Mouse (Mus musculus) regulatory T cell (primary cell): ENCODE measurements at regions not wholly inside any gene's neighbourhood (a gene's known extent, or its start where the extent isn't known, plus 50 kb on each side); places are given as distances from the start of the nearest gene placed in this dataset.

Experiments used
- in situ Hi-C: fragments of 300-600 bp; cut with MboI, MseI; formaldehyde crosslinking; loops from one replicate; pipeline ENCODE4 v1.15.1; 2025; ENCODE audit warnings: high pct_unique_total_duplicates

DNA sequence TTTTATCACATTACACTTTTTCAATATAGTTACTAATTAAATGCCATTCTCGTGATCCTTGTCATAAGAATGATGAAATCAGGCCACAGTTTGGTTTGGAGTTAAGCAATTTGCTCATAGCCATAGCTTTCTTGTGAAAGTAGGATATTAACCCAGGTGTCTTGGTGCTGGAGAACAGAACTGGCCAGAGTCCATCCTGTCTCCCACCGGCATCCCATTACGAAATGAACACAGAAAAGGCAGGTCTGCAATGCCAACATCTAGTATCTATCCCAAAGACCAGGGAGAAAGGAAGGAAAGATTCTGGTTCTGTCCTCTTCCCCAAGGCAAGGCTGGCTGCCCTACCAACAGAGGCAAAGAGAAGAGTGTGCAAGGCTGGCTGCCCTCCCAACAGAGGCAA is 61.6 kb upstream of the Avpr1a start:
- in situ Hi-C loops: no loop called here

DNA sequence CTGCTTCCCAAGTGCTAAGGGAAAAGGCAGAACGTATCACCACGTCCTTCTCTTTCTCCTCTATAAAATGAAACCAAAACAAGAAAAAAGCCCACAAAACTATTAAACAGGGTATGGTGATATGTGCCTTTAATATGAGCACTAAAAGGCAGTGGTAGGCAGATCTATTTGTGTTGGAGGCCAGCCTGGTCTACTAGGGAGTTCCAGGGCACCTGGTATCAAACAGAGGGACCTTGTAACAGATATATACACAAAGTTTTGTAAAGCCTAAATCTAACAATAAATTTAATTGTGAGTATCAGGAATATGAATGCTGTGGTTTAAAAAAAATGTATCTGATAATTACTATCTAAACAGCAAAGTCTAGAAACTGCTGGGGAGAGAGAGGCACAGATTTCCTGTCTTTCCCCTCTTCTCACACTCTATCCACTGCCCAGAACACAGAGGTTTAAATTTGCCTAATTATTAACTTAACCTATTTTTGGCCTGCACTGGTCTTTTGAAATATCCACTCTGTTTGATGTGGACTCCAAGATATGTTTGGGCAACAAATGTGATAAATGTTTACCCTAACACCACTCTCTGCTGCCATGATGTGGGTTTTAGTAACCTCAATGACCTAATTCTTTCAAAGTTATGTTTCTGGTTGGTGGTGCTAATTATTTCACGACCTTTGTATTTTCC is 68.5 kb upstream of the Avpr1a start:
- in situ Hi-C loops: no loop called here

DNA sequence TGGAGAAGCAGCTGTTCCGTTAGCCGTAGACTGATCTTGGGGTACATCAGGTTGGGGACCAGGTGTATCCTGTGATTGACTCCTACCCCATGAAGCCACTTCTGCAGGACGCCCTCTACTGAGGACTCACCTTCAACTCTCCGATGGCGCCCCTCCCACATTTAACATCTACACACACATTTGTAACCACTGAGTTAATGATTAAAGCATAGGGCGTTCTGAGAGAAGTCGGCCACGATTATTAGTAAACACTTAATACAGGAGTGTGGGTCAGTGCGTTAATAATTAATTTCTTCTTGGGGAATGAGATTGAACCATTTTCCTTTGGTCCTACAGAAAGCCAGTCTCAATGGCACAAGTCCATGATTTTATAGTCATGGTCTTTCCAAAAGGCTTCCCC is 105.0 kb upstream of the Avpr1a start:
- in situ Hi-C loops: no loop called here

DNA sequence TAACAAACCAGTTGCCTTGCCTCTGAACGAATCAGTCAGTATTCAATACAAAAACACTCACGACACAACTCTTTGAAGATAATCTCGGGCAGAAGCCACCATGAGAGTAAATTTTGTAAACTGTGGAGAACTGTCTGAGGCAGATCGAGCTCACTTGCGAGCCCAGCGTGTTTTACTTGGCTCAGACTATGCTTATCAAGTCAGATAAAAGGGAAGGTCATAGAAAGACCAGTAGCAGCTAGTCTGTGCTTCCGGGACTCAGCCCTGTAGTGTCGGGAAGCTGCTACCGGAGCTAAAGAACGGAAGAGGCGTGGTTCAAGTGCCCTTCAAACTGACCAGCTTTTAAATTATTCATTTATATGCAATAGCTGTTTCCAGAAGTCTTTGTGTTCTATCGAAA is 105.9 kb upstream of the Avpr1a start:
- in situ Hi-C loops: no loop called here

DNA sequence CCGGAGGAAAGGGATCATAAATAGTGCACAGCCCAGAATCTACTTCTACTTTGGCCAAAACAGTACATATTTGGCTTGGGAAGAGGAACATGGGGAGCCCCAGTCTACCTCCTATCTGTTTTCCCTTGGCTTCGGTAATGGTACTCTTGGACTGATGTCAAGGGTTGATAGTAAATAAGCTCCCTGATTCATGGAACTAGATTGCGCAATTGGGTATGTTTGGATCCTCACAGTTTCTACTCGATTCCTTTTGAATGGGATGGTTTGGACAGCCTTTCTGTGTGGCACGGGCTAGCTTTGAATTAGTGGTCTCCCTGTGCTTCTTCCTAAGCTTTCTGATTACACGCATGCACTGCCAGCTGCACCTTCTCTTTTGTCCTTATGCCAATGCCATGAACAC is 121.4 kb upstream of the Avpr1a start:
- in situ Hi-C loops: no loop called here

DNA sequence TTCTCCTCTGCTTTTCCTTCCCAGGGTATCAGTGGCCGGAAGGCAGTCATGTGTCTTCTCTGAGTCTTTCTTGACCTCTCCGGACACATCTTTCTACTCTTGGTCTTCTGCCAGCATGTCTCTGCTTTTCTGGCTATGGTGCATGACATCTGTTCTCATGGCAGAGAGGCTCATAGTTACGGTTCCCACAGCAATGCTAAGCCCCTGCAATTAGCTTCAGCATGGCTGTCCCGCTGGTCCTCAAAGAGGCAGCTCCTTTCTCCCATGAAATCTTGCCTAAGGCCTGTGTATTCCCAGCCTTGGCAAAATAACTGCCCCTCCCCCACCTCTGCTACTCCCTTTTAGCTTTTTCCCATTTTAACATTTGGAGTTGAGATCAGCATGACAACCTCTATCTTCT is 129.4 kb upstream of the Avpr1a start:
- in situ Hi-C loops: no loop called here

DNA sequence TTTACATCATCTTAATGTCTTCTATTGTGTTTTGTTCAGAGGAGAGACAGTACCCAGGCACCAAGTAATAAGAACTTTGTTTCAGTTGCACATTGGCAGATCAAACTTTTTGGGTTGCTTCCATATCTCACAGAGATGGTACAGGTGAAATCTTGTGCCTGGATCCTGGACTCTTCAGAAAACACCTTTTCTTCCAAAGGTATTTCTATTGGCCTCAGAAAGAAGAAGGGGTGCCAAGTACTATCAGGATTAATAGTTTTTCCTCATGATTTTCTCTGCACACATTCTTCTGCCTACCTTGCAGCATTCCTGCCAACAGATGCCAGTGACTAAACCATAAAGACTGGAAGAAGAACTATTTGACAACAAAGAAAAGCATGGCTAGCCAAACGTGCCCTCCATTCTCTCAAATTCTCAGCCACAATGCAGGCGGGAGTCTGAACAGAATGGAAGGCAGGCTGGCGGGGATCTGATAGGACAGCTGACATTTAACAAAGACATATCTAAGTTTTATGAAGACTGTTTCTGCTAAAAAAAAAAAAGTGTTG is 137.6 kb upstream of the Avpr1a start:
- in situ Hi-C loops: no loop called here

DNA sequence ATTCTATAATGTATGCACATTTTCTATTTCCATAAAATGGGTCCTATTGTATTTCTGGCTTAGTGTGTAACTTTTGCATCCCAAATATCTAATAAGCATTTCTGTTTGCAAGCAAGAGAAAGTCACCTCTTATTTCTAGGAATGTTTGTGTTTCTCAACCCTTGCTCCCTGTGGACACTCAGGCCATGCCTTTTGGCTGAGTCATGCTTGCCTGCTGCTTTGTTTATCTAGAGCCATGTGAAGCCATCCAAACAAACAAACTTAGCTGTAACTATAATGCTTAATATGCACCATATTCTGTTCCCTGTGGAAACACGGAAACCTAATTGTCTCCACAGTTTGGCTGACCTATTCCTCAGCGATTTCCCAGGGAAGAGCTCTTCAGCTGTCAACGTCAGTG is 139.6 kb upstream of the Avpr1a start:
- in situ Hi-C loops: no loop called here

DNA sequence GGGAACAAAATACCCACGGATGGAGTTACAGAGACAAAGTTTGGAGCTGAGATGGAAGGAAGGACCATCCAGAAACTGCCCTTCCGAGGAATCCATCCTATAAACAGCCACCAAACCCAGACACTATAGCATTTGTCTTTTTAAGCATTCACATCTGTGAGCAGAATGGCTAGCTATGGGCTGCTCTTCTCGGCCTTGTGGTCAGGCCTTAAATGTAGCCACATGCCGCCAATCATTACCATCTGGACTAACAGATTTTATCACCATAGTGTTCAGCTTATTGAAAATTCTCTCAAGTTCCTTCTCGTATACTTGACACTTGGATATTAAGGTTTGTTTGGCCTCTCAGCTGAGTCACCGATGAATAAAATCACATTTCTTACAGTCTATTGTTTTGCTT is 146.0 kb upstream of the Avpr1a start:
- in situ Hi-C loops: no loop called here

DNA sequence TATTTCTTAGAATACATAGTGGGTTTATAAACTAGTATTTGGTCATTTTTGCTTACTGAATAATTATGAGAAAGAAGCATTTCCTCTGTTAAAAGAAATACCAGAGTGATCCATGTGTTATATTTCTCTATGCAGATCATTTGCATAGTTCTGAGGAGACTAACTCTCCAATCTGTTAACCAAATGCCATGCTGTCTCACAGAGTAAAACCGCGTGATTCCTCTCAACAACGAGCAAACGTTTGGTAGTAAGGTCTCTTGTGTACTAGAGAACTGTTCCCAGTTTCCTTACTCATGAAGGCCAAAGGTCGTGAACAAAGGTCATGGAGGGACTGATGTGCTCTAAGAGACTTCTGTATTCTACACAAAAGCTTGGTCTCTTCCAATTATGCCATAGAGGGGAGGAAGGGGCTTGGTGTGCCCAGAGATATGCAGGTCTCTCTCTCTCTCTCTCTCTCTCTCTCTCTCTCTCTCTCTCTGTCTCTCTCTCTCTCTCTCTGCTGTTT is 152.3 kb upstream of the Avpr1a start:
- in situ Hi-C loops: no loop called here

DNA sequence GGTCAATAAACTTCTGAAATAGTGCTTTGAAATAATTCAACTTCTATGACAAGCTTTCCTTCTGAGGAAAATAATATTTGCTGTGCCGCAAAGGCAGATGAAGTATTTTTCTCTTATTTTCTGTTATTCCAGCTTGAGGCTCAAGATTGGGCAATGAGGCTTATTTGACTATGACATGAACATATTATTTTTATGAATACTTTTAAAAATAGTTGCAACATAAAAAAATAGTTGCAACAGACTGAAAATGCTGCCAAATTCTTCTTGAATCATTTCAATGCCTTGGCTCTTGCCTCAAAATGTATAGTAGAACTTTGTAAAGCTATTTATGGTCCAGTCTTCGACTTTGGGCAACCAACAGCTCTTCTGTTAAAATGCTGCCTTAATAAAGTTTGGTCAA is 156.7 kb upstream of the Avpr1a start:
- in situ Hi-C loops: no loop called here

DNA sequence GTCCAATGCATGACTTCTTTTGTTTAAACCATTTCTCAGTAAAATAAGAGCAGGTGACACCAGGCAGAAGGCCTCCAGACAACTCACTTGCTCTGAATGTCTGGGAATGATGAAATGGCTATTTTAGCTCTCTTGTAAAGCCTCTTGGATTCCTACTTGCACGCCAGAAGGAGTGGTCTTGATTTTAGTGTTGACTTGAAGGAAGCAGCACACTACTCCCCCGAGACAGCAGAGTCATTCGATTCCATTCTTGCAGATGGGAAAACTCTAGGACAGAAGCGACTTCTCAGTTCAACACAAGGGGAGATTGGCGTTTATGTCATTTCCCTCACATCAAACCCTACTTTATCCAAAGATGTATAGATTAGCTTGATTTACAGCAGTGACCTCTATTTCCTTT is 157.2 kb upstream of the Avpr1a start:
- in situ Hi-C loops: no loop called here

DNA sequence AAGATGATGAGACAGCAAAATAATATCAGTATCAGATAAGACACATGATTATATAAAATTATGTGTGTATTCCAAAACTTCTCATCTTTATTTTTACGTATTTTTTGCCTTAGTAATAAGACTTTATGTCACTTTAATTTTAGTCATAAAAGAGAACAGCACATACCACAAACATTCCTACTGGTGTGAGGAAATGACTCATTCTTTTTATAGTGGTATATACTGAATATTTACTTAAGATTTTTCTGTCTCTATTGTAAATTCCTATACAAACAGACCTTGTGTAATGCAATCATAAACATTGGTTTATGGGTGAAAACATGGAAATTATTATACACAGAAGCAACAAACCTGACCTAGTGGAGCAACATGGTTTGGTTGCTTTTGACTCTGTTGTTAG is 173.4 kb upstream of the Avpr1a start:
- in situ Hi-C loops: loop anchor here (10.0 kb wide), 1 partner anchor 1190 kb away; no protein-coding TSS in a partner anchor

DNA sequence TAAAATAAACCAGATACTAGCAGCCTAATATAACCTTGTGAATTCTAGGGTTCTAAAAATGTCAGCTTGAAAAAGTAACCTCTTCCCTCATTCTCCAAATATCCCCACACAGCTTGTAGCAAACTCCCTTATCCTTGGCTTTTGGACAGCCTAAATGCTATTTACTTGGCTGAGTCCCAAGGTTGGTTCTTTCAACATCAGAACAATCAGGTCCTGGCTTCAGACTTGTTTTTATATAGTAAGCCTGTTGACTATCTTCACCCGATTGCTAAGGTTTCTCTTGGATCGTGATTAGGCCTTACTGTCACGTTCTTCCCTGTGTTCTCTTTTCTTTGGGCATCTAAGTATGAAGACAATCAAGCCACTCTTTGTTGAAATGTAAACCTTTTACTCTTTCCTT is 174.1 kb upstream of the Avpr1a start:
- in situ Hi-C loops: loop anchor here (10.0 kb wide), 1 partner anchor 1189 kb away; no protein-coding TSS in a partner anchor

DNA sequence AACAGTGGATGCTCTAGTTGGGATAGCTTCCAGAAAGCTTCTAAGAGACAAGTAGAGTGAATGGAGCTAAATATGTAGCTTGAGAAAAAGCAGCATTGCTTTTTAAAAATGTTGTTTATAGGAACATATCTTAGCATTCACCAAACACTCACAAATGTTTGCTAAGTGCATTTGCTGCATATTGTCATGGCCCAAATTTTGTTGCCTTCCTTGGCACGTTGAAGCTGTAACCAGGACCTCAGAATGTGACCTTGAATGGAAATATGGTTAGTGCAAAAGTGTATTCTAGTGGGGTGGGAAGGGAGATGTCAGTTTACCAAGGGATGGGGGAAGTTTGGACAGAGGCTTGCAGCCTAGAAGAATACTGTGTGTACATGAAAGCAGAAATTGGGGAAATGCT is 166.9 kb upstream of the Rxylt1 start:
- in situ Hi-C loops: no loop called here

DNA sequence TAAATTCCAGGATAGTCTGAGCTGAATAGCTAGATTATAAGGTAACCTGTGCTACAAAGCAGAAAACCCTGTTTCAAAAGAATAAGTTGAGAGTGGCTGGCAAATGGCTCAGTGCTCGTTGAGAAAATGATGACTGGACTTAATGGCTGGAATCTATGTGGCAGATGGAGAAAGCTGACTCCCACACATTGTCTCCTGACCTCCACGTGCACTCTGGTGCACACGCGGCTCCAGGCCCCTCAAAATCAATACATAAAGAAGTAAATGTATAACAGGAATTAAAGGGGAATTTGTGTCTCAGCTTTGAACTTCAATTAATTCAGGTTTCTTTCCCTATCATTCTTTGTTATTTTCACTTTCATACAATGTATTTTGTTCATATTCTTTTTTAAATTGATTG is 162.2 kb upstream of the Rxylt1 start:
- in situ Hi-C loops: no loop called here

DNA sequence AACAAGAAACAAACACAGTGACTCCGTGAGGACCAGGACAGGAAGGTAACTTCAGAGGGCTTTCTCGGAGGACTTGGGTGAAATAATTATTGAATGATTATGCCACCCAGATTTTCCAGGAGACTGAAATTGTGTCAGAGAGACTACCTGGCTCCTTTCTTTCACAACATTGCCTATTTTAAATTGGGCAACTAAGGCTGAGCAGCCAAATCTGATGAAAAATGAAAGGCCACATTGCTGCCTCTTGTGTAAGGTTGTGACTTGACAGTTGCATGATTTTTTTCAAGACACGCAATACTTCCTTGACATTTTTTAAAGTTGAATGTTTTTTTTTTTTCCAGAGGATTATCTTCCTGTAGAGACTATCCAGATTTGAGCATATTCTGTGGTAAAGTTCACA is 161.5 kb upstream of the Rxylt1 start:
- in situ Hi-C loops: no loop called here

DNA sequence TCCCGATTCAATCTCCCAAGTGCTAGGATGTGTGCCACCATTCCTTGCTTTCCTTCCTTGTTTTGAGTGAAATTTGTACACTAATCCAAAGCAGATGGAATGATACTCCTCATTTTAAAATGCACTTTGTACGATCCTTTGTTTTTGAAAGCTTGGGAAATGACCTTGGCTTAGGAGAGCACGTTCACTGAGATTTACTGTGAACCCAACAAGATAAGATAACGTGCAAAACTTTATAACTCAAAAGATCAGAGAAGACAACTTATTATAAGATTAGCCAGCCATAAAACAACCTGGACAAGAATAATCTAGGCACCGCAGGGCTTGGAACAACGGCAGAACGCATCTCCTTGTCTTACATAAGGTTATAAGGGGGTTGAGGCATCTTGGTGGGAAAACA is 134.6 kb upstream of the Rxylt1 start:
- in situ Hi-C loops: no loop called here

DNA sequence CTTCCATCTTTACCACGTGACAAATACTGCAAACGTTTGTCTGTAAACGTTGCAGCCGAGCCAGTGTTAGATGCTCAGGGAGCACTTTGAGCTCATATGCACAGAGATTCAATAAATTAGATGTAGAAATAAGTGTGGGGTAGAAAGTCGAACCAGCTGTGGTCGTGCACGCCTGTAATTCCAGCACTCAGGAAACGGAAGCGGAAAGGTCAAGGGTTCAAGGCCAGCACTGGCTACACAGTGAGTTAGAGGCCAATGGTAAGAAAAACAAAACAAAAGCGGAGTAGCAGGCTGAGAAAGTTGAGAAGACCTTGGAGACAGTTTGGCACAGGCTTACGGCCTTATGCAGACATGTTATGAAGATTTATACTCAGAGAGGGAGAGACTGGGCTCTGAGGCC is 133.6 kb upstream of the Rxylt1 start:
- in situ Hi-C loops: no loop called here

DNA sequence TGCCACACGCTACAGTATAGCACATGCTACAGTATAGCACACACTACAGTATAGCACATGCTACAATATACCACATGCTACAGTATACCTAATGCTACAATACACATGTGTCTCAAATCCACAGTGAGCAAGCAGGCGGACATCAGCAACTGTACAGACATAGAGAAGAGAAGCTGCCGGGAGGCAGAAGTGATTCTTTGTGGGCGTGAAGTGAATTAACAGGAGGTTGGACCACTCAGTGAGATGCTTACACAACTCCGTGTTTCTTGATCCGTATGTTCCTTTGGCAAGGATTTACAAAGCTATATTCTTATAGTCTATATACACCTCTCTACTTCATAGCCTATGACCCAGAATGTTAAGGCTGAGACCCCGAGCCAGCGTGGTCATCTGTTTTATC is 128.5 kb upstream of the Rxylt1 start:
- in situ Hi-C loops: loop anchor here (10.0 kb wide), 1 partner anchor 699 kb away; no protein-coding TSS in a partner anchor

DNA sequence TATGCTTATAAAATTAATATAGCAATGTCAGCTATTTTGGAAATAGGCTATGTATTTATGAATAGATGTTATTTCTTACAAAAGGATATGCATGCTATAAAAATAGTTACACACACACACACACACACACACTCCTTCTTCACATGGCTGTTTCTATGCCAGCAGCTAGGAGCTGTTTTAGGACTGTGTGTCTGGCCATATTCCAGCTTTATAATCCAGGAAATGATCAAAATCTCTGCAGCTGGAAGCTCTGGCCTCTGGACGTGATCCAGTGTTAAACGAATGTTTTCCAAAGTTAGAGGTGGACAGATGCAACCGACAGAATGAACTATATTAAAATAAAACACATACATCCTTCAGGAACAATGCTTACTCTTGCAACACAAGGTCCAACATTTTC is 125.9 kb upstream of the Rxylt1 start:
- in situ Hi-C loops: loop anchor here (10.0 kb wide), 1 partner anchor 702 kb away; no protein-coding TSS in a partner anchor

DNA sequence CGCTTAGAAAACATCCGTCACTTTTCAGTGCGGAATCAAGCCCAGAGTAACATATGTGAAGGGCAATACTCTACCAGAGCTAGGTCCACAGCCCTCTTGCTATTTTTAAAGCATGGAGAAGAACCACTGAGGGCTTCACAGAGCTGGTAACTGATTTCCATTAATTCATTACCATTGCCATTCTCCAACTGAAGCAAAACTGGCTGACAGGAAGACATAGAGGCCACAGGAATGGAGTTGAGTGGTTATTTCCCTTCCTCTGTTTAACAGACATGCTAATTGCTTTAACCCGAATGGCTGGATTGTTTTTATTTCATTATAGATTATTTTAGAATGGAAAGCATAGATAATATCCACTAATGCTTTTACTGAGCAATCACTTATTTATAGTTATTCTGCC is 120.4 kb upstream of the Rxylt1 start:
- in situ Hi-C loops: no loop called here

DNA sequence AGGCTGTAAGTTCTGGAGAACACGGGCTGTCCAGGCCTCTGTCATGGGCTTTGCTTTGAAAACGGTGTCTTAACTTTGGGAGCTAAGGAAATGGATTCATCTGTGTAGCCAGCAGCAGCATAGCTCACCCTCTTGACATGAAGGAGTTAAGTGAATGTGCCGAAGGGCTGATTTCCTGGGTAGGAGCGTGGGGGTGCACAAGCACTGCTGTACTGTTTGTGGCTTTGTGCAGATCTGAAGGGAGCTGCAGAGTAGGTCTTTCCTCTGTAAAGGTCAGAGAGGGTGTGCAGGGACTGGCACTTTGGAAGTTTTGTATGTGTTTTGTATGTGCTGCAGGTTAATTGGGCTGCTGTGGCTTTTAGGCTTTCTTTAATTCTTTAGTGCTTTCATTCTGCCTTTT is 102.6 kb upstream of the Rxylt1 start:
- in situ Hi-C loops: loop anchor here (5.0 kb wide), 1 partner anchor 53 kb away; no protein-coding TSS in a partner anchor

DNA sequence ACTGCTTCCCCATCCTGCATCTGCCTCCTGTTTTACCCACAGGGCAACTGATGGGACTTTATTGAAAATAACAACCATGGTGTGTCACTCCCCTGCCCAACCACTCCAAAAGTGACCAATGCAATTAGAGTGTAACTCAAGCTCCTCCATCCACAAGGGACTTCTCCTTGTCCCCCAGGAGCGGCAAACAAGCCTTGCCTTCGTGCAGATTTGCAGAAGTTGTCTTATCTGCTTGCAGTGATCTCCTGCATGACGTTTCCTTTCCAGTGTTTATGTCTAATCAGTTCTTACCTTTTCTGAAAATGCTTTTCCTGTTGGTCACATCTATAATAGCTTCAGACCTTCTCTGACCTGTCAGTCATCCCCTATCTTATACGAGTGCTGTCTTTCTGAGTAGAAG is 100.5 kb upstream of the Rxylt1 start:
- in situ Hi-C loops: no loop called here
